Mouse (Mus musculus): ENCODE data around the gene Ypel2.
A peak's percentile ranks its signal among the peaks of the same experiment; 100 is the strongest.

DNA sequence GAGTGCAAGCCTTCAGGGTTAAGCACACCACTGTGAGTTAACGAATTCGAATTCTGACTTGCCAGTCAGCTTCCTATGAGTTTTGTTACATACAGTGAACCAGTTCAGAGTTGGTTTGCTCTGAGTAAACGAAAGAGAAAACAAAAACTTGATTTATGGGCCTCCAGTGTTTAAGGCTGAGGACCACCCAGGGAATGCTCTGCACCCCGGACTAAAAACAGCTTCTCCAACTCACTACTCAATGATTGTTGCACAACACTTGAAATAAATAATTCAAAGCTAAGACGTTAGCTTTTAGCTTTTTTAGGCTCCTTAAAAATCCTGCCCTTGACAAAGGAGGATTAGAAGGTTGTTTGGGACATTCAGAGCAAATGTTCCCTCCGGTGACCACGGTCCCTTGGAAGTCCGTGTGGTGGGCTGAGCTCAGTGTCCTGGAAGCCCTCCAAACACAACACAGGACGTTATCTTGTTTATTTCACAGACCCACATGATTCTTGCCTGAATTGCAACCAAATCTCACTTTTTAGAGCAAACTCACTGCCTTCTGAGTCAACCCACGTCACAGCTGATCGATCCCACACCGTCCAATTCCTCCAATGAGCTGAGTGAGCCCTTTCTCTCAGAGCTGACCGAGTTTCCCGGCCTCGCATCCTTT, 38.8 kb downstream of the Ypel2 start:
- TF ChIP-seq POLR2A (IDR thresholded peaks at IDR 0.05; ENCODE audit: insufficient read length, low read depth) (no peak), POLR2AphosphoS2 (IDR thresholded peaks at IDR 0.05; ENCODE audit: insufficient read length, low read depth) (no peak), MAX (IDR thresholded peaks at IDR 0.05; ENCODE audit: low read depth) (no peak), MYOG (IDR thresholded peaks at IDR 0.05; ENCODE audit: control insufficient read depth in 1 of 3, insufficient read depth in 1 of 3, insufficient read length in 2 of 3, low read depth in 2 of 3) (no peak), CEBPB (IDR thresholded peaks at IDR 0.05; ENCODE audit: insufficient read depth, poor library complexity, severe bottlenecking) (peak; percentile 47; the same call in 1 of the 2 replicates), E2F4 (IDR thresholded peaks at IDR 0.05; ENCODE audit: insufficient read depth) (no peak), TCF12 (IDR thresholded peaks at IDR 0.05; ENCODE audit: insufficient read depth, poor library complexity, severe bottlenecking) (no peak), TCF3 (IDR thresholded peaks at IDR 0.05; ENCODE audit: insufficient read length, low read depth) (no peak), USF1 (IDR thresholded peaks at IDR 0.05; ENCODE audit: low read depth) (no peak), MYOD1 (IDR thresholded peaks at IDR 0.05; ENCODE audit: control insufficient read depth in 1 of 3, insufficient read length in 2 of 3, low read depth in 2 of 3) (no peak)
